Mouse (Mus musculus): ENCODE measurements at regions not wholly inside any gene's neighbourhood (a gene's known extent, or its start where the extent isn't known, plus 50 kb on each side); places are given as distances from the start of the nearest gene placed in this dataset.

- Histone ChIP-seq H3K4me2 (no peak overlapping the region; the same call in 1 of the 2 replicates), H3K27me3 (no peaks in the 10 kb centered on the region), H3K27ac (replicated peaks) (no peak overlapping the region), H3K9ac (no peak overlapping the region), H3K4me1 (replicated peaks) (peaks cover 21% of the 10 kb centered on the region), H3K9me3 (no peaks in the 10 kb centered on the region), H3K36me3 (no peaks in the 10 kb centered on the region), H3K4me3 (no peak overlapping the region)
- peak; percentile 52; the same call in 1 of the 2 replicates for ATAC-seq (ENCODE audit: low FRiP score, low read depth)
- 30% methylated on average over 6 of the region's 6 CpGs for WGBS
Measured at GRCm38 (mm10) chr5:77581106-77581638, 173.3 kb upstream of the Igfbp7 start.

GRCm38 (mm10) chr5:77579826-77580745 lies 172.2 kb upstream of the Igfbp7 start:
- no peaks in the 10 kb centered on the region for H3K27me3 ChIP-seq
- 0 out of 2 replicates have a peak, but pooled peaks have one; percentile 38 for ATAC-seq (ENCODE audit: low FRiP score, low read depth)
- peaks cover 21% of the 10 kb centered on the region for H3K4me1 ChIP-seq (replicated peaks)
- peak overlapping the region; percentile 21; the same call in 1 of the 2 replicates for H3K27ac ChIP-seq (replicated peaks)
- H3K4me3 ChIP-seq = no peak overlapping the region
- H3K9ac ChIP-seq = no peak overlapping the region
- no peaks in the 10 kb centered on the region for H3K36me3 ChIP-seq
- H3K4me2 ChIP-seq = 0 out of 2 replicates have a peak overlapping the region, but pooled peaks have one; percentile 1
- WGBS = 51% methylated on average over 20 of the region's 20 CpGs
- H3K9me3 ChIP-seq = no peaks in the 10 kb centered on the region

- Histone ChIP-seq H3K9me3 (no peaks in the 10 kb centered on the region), H3K9ac (no peak overlapping the region), H3K4me1 (replicated peaks) (peaks cover 21% of the 10 kb centered on the region), H3K27me3 (no peaks in the 10 kb centered on the region), H3K4me2 (no peak overlapping the region), H3K27ac (replicated peaks) (no peak overlapping the region), H3K36me3 (no peaks in the 10 kb centered on the region), H3K4me3 (no peak overlapping the region)
- 75% methylated on average over 5 of the region's 5 CpGs for WGBS
- no peak for ATAC-seq (ENCODE audit: low FRiP score, low read depth)
Measured at GRCm38 (mm10) chr5:77576881-77577280, 169.0 kb upstream of the Igfbp7 start.

GRCm38 (mm10) chr5:77575780-77576179 lies 167.9 kb upstream of the Igfbp7 start:
- no peak for ATAC-seq (ENCODE audit: low FRiP score, low read depth)
- H3K4me2 ChIP-seq = no peak overlapping the region
- no peaks in the 10 kb centered on the region for H3K36me3 ChIP-seq
- H3K27me3 ChIP-seq = no peaks in the 10 kb centered on the region
- H3K27ac ChIP-seq (replicated peaks) = no peak overlapping the region
- no peaks in the 10 kb centered on the region for H3K9me3 ChIP-seq
- 61% methylated on average over 8 of the region's 8 CpGs for WGBS
- no peak overlapping the region for H3K9ac ChIP-seq
- H3K4me1 ChIP-seq (replicated peaks) = peaks cover 11% of the 10 kb centered on the region
- no peak overlapping the region for H3K4me3 ChIP-seq

GRCm38 (mm10) chr5:77570364-77570763 lies 162.5 kb upstream of the Igfbp7 start:
- Histone ChIP-seq H3K4me2 (no peak overlapping the region), H3K9ac (no peak overlapping the region), H3K9me3 (no peaks in the 10 kb centered on the region), H3K4me3 (no peak overlapping the region), H3K36me3 (no peaks in the 10 kb centered on the region), H3K27ac (replicated peaks) (0 out of 2 replicates have a peak overlapping the region, but pooled peaks have one; percentile 2), H3K4me1 (replicated peaks) (no peaks in the 10 kb centered on the region), H3K27me3 (no peaks in the 10 kb centered on the region)
- 60% methylated on average over 9 of the region's 9 CpGs for WGBS
- ATAC-seq (ENCODE audit: low FRiP score, low read depth) = peak; percentile 63; the same call in 1 of the 2 replicates

GRCm38 (mm10) chr5:77568121-77568520 lies 160.3 kb upstream of the Igfbp7 start:
- ATAC-seq (ENCODE audit: low FRiP score, low read depth) = no peak
- 69% methylated on average over 5 of the region's 5 CpGs for WGBS
- no peak overlapping the region for H3K4me2 ChIP-seq

GRCm38 (mm10) chr5:77552580-77552979 lies 144.7 kb upstream of the Igfbp7 start:
- Histone ChIP-seq H3K27me3 (no peaks in the 10 kb centered on the region), H3K4me2 (no peak overlapping the region), H3K9me3 (no peaks in the 10 kb centered on the region), H3K4me1 (replicated peaks) (no peaks in the 10 kb centered on the region), H3K4me3 (no peak overlapping the region), H3K27ac (replicated peaks) (no peak overlapping the region), H3K36me3 (no peaks in the 10 kb centered on the region), H3K9ac (no peak overlapping the region)
- ATAC-seq (ENCODE audit: low FRiP score, low read depth) = no peak
- 57% methylated on average over 5 of the region's 5 CpGs for WGBS

More at GRCm38 (mm10) chr5:77568121-77568520, 160.3 kb upstream of the Igfbp7 start:
- Histone ChIP-seq H3K36me3 (no peaks in the 10 kb centered on the region), H3K4me1 (replicated peaks) (no peaks in the 10 kb centered on the region), H3K27ac (replicated peaks) (no peak overlapping the region), H3K9me3 (no peaks in the 10 kb centered on the region), H3K9ac (no peak overlapping the region), H3K4me3 (no peak overlapping the region), H3K27me3 (no peaks in the 10 kb centered on the region)

- H3K9ac ChIP-seq = no peak overlapping the region
- H3K4me3 ChIP-seq = no peak overlapping the region
- no peaks in the 10 kb centered on the region for H3K4me1 ChIP-seq (replicated peaks)
- H3K27ac ChIP-seq (replicated peaks) = no peak overlapping the region
- no peaks in the 10 kb centered on the region for H3K27me3 ChIP-seq
- no peak for ATAC-seq (ENCODE audit: low FRiP score, low read depth)
- no peak overlapping the region for H3K4me2 ChIP-seq
- H3K9me3 ChIP-seq = no peaks in the 10 kb centered on the region
- no peaks in the 10 kb centered on the region for H3K36me3 ChIP-seq
- WGBS = 80% methylated on average over 7 of the region's 7 CpGs
Measured at GRCm38 (mm10) chr5:77552081-77552480, 144.2 kb upstream of the Igfbp7 start.

- Histone ChIP-seq H3K27ac (replicated peaks) (no peak overlapping the region), H3K4me3 (no peak overlapping the region), H3K27me3 (no peaks in the 10 kb centered on the region), H3K4me2 (no peak overlapping the region), H3K4me1 (replicated peaks) (peaks cover 6% of the 10 kb centered on the region; the same call in 1 of the 2 replicates), H3K9me3 (no peaks in the 10 kb centered on the region), H3K9ac (no peak overlapping the region), H3K36me3 (no peaks in the 10 kb centered on the region)
- ATAC-seq (ENCODE audit: low FRiP score, low read depth) = no peak
- WGBS = 28% methylated on average over 13 of the region's 13 CpGs
Measured at GRCm38 (mm10) chr5:77546001-77546620, 138.3 kb upstream of the Igfbp7 start.

- no peaks in the 10 kb centered on the region for H3K9me3 ChIP-seq
- H3K9ac ChIP-seq = no peak overlapping the region
- peak; percentile 63; the same call in 1 of the 2 replicates for ATAC-seq (ENCODE audit: low FRiP score, low read depth)
- WGBS = 59% methylated on average over 19 of the region's 19 CpGs
- peaks cover 9% of the 10 kb centered on the region; the same call in 1 of the 2 replicates for H3K4me1 ChIP-seq (replicated peaks)
- no peaks in the 10 kb centered on the region for H3K27me3 ChIP-seq
- 0 out of 2 replicates have a peak overlapping the region, but pooled peaks have one; percentile 4 for H3K4me2 ChIP-seq
- H3K36me3 ChIP-seq = no peaks in the 10 kb centered on the region
- no peak overlapping the region for H3K4me3 ChIP-seq
- H3K27ac ChIP-seq (replicated peaks) = no peak overlapping the region
Measured at GRCm38 (mm10) chr5:77532261-77533015, 124.6 kb upstream of the Igfbp7 start.

- no peaks in the 10 kb centered on the region for H3K9me3 ChIP-seq
- H3K27me3 ChIP-seq = no peaks in the 10 kb centered on the region
- ATAC-seq (ENCODE audit: low FRiP score, low read depth) = no peak
- peaks cover 9% of the 10 kb centered on the region; the same call in 1 of the 2 replicates for H3K4me1 ChIP-seq (replicated peaks)
- H3K36me3 ChIP-seq = no peaks in the 10 kb centered on the region
- no peak overlapping the region for H3K9ac ChIP-seq
- no peak overlapping the region for H3K27ac ChIP-seq (replicated peaks)
- 84% methylated on average over 7 of the region's 7 CpGs for WGBS
- H3K4me2 ChIP-seq = no peak overlapping the region
- H3K4me3 ChIP-seq = no peak overlapping the region
Measured at GRCm38 (mm10) chr5:77530376-77530775, 122.5 kb upstream of the Igfbp7 start.

Measured in hindbrain, embryonic 15.5 days (tissue).